ENCODE assay signal across 8 mouse cellular contexts in genomic region chr2:30885453-30886163, GRCm38 (mm10). TPM values are rescaled to one million over a fixed set of nuclear protein-coding genes. Genes with fewer than 3 reads are reported as not detected.
DNase-seq lines count a peak whose midpoint lies in the region; TF ChIP-seq lines count a peak whose summit lies in the region.

No protein-coding gene starts in this region.

- 20% methylated on average over 9 of the region's 9 CpGs for WGBS in lung, adult 2 months

- no peak for TF ChIP-seq CTCF in lung, adult 2 months (IDR thresholded peaks at IDR 0.05; ENCODE audit: insufficient read depth, low read length)
- TF ChIP-seq CTCF in cortical plate, adult 2 months (IDR thresholded peaks at IDR 0.05; ENCODE audit: extremely low read depth, insufficient read depth, low read length), result 0 out of 2 replicates have a peak, but pooled peaks have one; percentile 9

- no peak for TF ChIP-seq POLR2A in lung, adult 2 months (IDR thresholded peaks at IDR 0.05; ENCODE audit: borderline replicate concordance, extremely low read depth, low read depth, low read length)
- no peak for TF ChIP-seq POLR2A in cortical plate, adult 2 months (IDR thresholded peaks at IDR 0.05; ENCODE audit: extremely low read depth, insufficient read depth, low read length)

- DNase-seq in lung, postnatal 10 days, result peak; percentile 54
- no peak for DNase-seq in lung, adult 2 months
- peak; percentile 63 for DNase-seq in gastrocnemius, postnatal 10 days
- peak; percentile 65 to 74 for DNase-seq in left cerebral cortex, postnatal 36 days (ENCODE audit: low spot score in 2 of 2)
- peak; percentile 47 for DNase-seq in testis, postnatal 14 days (ENCODE audit: low spot score)
- DNase-seq in heart, postnatal 10 days, result no peak
- no peak for DNase-seq in T-cell, adult 2 months (ENCODE audit: low spot score)

- no peaks in the 10 kb centered on the region for H3K4me1 ChIP-seq in lung, adult 2 months (ENCODE audit: control insufficient read depth, insufficient read depth, low read length)
- H3K4me1 ChIP-seq in cortical plate, adult 2 months (ENCODE audit: control insufficient read depth, insufficient read depth, low read length), result peaks cover 1% of the 10 kb centered on the region; the same call in 1 of the 2 replicates

- intact Hi-C loops in left cerebral cortex, postnatal 36 days (cut with DNase I), result loop anchor here (5.0 kb wide), 1 partner anchor 58 kb away; no protein-coding TSS in a partner anchor
- intact Hi-C loops in heart, postnatal 10 days (cut with DNase I), result no loop called here

- H3K27ac ChIP-seq in cortical plate, adult 2 months (ENCODE audit: insufficient read depth, low read length), result no peak overlapping the region

- no peak overlapping the region for H3K4me3 ChIP-seq in lung, adult 2 months (replicated peaks; ENCODE audit: extremely low read depth, low read depth, low read length)
- no peak overlapping the region for H3K4me3 ChIP-seq in cortical plate, adult 2 months (ENCODE audit: insufficient read depth, low read length)

RNA-seq across cellular contexts. Expression of gene Ptges, which starts 44.1 kb away (rescaled TPM):
- polyA plus RNA-seq in lung, adult 2 months (2012; rRNA removed), result 39.2 and 42.3 TPM in 2 replicates
- 6.3 and 7.2 TPM in 2 replicates for polyA plus RNA-seq in cortical plate, adult 2 months (2012; rRNA removed)
- 1 to 10 TPM; 7.4 to 9.0 TPM for total RNA-seq in gastrocnemius, postnatal 10 days (2021)
- total RNA-seq in left cerebral cortex, postnatal 36 days (2021), result 1 to 10 TPM; 4.9 to 5.0 TPM
- 1 to 10 TPM; 1.1 to 2.3 TPM for total RNA-seq in heart, postnatal 10 days (2021)

RNA-seq across cellular contexts. Expression of gene Prrx2, which starts 50.8 kb away (rescaled TPM):
- 6.2 and 6.6 TPM in 2 replicates for polyA plus RNA-seq in lung, adult 2 months (2012; rRNA removed)
- polyA plus RNA-seq in cortical plate, adult 2 months (2012; rRNA removed), result 2.3 and 2.7 TPM in 2 replicates
- total RNA-seq in gastrocnemius, postnatal 10 days (2021), result 1 to 10 TPM; 4.3 to 4.8 TPM
- 1 to 10 TPM; 1.0 to 2.8 TPM for total RNA-seq in left cerebral cortex, postnatal 36 days (2021)
- total RNA-seq in heart, postnatal 10 days (2021), result 1 to 10 TPM; 3.1 to 4.9 TPM

RNA-seq across cellular contexts. Expression of gene Asb6, which starts 55.5 kb away (rescaled TPM):
- 42.0 and 44.8 TPM in 2 replicates for polyA plus RNA-seq in lung, adult 2 months (2012; rRNA removed)
- 44.1 and 45.8 TPM in 2 replicates for polyA plus RNA-seq in cortical plate, adult 2 months (2012; rRNA removed)
- total RNA-seq in gastrocnemius, postnatal 10 days (2021), result 1 to 10 TPM; 8.9 to 9.0 TPM
- total RNA-seq in left cerebral cortex, postnatal 36 days (2021), result 10 to 100 TPM; 36.1 to 39.8 TPM
- total RNA-seq in heart, postnatal 10 days (2021), result 10 to 100 TPM; 12.0 to 13.5 TPM

Comparison
In these comparisons a context has a peak if more than half of its experiments do, and no peak if none do; other contexts are left out.
1. DNase-seq: peak in lung, postnatal 10 days (single experiment), gastrocnemius, postnatal 10 days (single experiment), left cerebral cortex, postnatal 36 days (2 of 2) and testis, postnatal 14 days (single experiment); none in lung, adult 2 months (single experiment), heart, postnatal 10 days (0 of 2) and T-cell, adult 2 months (single experiment).